Mouse (Mus musculus): ENCODE results near the gene Gse1. TPM values are rescaled to one million over a fixed set of nuclear protein-coding genes. Genes with fewer than 3 reads are reported as not detected.

Gene Gse1
- total RNA-seq, 1 experiment: 21.4 TPM

- in situ Hi-C loops (cut with MboI; ENCODE audit: low sequenced_read_pairs in 2 of 2, unreplicated experiment in 2 of 2): no loop called here
- no peak overlapping the region for H3K4me3 ChIP-seq (ENCODE audit: insufficient read depth in 1 of 2, low read depth in 1 of 2, low read length in 2 of 2, poor library complexity in 1 of 2, severe bottlenecking in 1 of 2)
- H3K27ac ChIP-seq (ENCODE audit: insufficient read depth, low read depth, low read length, poor library complexity, severe bottlenecking): no peak overlapping the region
- no peaks in the 10 kb centered on the region for H3K9me3 ChIP-seq (ENCODE audit: control insufficient read depth, insufficient read depth, low read depth, low read length)
- no peak for DNase-seq (ENCODE audit: low read depth, low spot score)
- H3K9ac ChIP-seq (ENCODE audit: insufficient read depth, low read depth, low read length, poor library complexity, severe bottlenecking): no peak overlapping the region
- peaks cover 2 to 5% of the 10 kb centered on the region in 2 experiments; a peak in 1 of 4 replicates for H3K4me1 ChIP-seq (ENCODE audit: control insufficient read depth in 2 of 2, insufficient read depth in 2 of 2, low read length in 2 of 2, poor library complexity in 1 of 2)
- no peak for TF ChIP-seq HCFC1 (IDR thresholded peaks at IDR 0.05; ENCODE audit: borderline replicate concordance, insufficient read depth, low read length)
- H3K36me3 ChIP-seq (ENCODE audit: control insufficient read depth, insufficient read depth, low read length, poor library complexity, severe bottlenecking): no peaks in the 10 kb centered on the region
These were observed 19.4 kb downstream of the Gse1 start for GRCm38 (mm10) chr8:120247618-120248017.

- H3K9me3 ChIP-seq (ENCODE audit: control insufficient read depth, insufficient read depth, low read depth, low read length): no peaks in the 10 kb centered on the region
- no peak for DNase-seq (ENCODE audit: low read depth, low spot score)
- TF ChIP-seq HCFC1 (IDR thresholded peaks at IDR 0.05; ENCODE audit: borderline replicate concordance, insufficient read depth, low read length) (no peak), ZNF384 (IDR thresholded peaks at IDR 0.05; ENCODE audit: low read depth, low read length) (peak; percentile 53; the same call in 1 of the 2 replicates)
- no peaks in the 10 kb centered on the region for H3K36me3 ChIP-seq (ENCODE audit: control insufficient read depth, insufficient read depth, low read length, poor library complexity, severe bottlenecking)
- in situ Hi-C loops (cut with MboI; ENCODE audit: low sequenced_read_pairs in 2 of 2, unreplicated experiment in 2 of 2): no loop called here
- H3K9ac ChIP-seq (ENCODE audit: insufficient read depth, low read depth, low read length, poor library complexity, severe bottlenecking): no peak overlapping the region
- no peak overlapping the region for H3K27ac ChIP-seq (ENCODE audit: insufficient read depth, low read depth, low read length, poor library complexity, severe bottlenecking)
- peaks cover 2 to 5% of the 10 kb centered on the region in 2 experiments; a peak in 1 of 4 replicates for H3K4me1 ChIP-seq (ENCODE audit: control insufficient read depth in 2 of 2, insufficient read depth in 2 of 2, low read length in 2 of 2, poor library complexity in 1 of 2)
- H3K4me3 ChIP-seq (ENCODE audit: insufficient read depth in 1 of 2, low read depth in 1 of 2, low read length in 2 of 2, poor library complexity in 1 of 2, severe bottlenecking in 1 of 2): no peak overlapping the region
These were observed 19.8 kb downstream of the Gse1 start for GRCm38 (mm10) chr8:120248031-120248430.

DNA sequence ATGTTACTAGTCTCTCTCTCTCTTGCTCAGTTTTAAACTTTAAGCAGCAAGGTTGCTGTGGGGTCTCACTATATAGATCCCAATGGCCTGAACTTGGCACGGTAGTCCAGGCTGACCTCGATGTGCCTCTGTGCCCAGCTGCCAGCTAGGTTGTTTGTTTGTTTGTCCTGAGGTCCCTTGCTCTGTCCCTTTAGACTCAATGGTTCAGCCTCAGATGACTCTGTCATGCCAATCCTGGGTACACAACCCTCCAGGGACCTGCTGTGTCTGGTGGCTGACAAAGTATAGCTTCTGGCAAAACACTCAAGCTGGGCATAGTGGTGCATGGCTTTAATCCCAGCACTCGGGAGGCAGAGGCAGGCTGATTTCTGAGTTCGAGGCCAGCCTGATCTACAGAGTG is 20.2 kb downstream of the Gse1 start:
- Histone ChIP-seq H3K9ac (ENCODE audit: insufficient read depth, low read depth, low read length, poor library complexity, severe bottlenecking) (no peak overlapping the region), H3K4me1 (ENCODE audit: control insufficient read depth in 2 of 2, insufficient read depth in 2 of 2, low read length in 2 of 2, poor library complexity in 1 of 2) (peaks cover 2 to 5% of the 10 kb centered on the region in 2 experiments; a peak in 1 of 4 replicates), H3K36me3 (ENCODE audit: control insufficient read depth, insufficient read depth, low read length, poor library complexity, severe bottlenecking) (no peaks in the 10 kb centered on the region), H3K9me3 (ENCODE audit: control insufficient read depth, insufficient read depth, low read depth, low read length) (no peaks in the 10 kb centered on the region), H3K27ac (ENCODE audit: insufficient read depth, low read depth, low read length, poor library complexity, severe bottlenecking) (no peak overlapping the region), H3K4me3 (ENCODE audit: insufficient read depth in 1 of 2, low read depth in 1 of 2, low read length in 2 of 2, poor library complexity in 1 of 2, severe bottlenecking in 1 of 2) (no peak overlapping the region)
- no peak for DNase-seq (ENCODE audit: low read depth, low spot score)
- in situ Hi-C loops (cut with MboI; ENCODE audit: low sequenced_read_pairs in 2 of 2, unreplicated experiment in 2 of 2): no loop called here
- no peak for TF ChIP-seq MAFK (IDR thresholded peaks at IDR 0.05; ENCODE audit: insufficient read depth, low read depth, low read length)
- TF ChIP-seq HCFC1 (IDR thresholded peaks at IDR 0.05; ENCODE audit: borderline replicate concordance, insufficient read depth, low read length): no peak
- TF ChIP-seq CHD2 (IDR thresholded peaks at IDR 0.05; ENCODE audit: low read depth, low read length): no peak
- TF ChIP-seq ZC3H11A (IDR thresholded peaks at IDR 0.05; ENCODE audit: borderline replicate concordance, low read depth, low read length): no peak
- TF ChIP-seq ZNF384 (IDR thresholded peaks at IDR 0.05; ENCODE audit: low read depth, low read length): no peak

GRCm38 (mm10) chr8:120249800-120250336 is 21.6 kb downstream of the Gse1 start:
- TF ChIP-seq MAFK (IDR thresholded peaks at IDR 0.05; ENCODE audit: insufficient read depth, low read depth, low read length) (no peak), CHD2 (IDR thresholded peaks at IDR 0.05; ENCODE audit: low read depth, low read length) (no peak), HCFC1 (IDR thresholded peaks at IDR 0.05; ENCODE audit: borderline replicate concordance, insufficient read depth, low read length) (no peak), ZC3H11A (IDR thresholded peaks at IDR 0.05; ENCODE audit: borderline replicate concordance, low read depth, low read length) (no peak), ZNF384 (IDR thresholded peaks at IDR 0.05; ENCODE audit: low read depth, low read length) (no peak)
- DNase-seq (ENCODE audit: low read depth, low spot score): no peak
- Histone ChIP-seq H3K9ac (ENCODE audit: insufficient read depth, low read depth, low read length, poor library complexity, severe bottlenecking) (no peak overlapping the region), H3K36me3 (ENCODE audit: control insufficient read depth, insufficient read depth, low read length, poor library complexity, severe bottlenecking) (no peaks in the 10 kb centered on the region), H3K4me1 (ENCODE audit: control insufficient read depth in 2 of 2, insufficient read depth in 2 of 2, low read length in 2 of 2, poor library complexity in 1 of 2) (peaks cover 2 to 5% of the 10 kb centered on the region in 2 experiments; a peak in 1 of 4 replicates), H3K9me3 (ENCODE audit: control insufficient read depth, insufficient read depth, low read depth, low read length) (no peaks in the 10 kb centered on the region), H3K4me3 (ENCODE audit: insufficient read depth in 1 of 2, low read depth in 1 of 2, low read length in 2 of 2, poor library complexity in 1 of 2, severe bottlenecking in 1 of 2) (no peak overlapping the region), H3K27ac (ENCODE audit: insufficient read depth, low read depth, low read length, poor library complexity, severe bottlenecking) (no peak overlapping the region)
- in situ Hi-C loops (cut with MboI; ENCODE audit: low sequenced_read_pairs in 2 of 2, unreplicated experiment in 2 of 2): no loop called here

- Histone ChIP-seq H3K36me3 (ENCODE audit: control insufficient read depth, insufficient read depth, low read length, poor library complexity, severe bottlenecking) (no peaks in the 10 kb centered on the region), H3K4me1 (ENCODE audit: control insufficient read depth in 2 of 2, insufficient read depth in 2 of 2, low read length in 2 of 2, poor library complexity in 1 of 2) (peaks cover 5 to 8% of the 10 kb centered on the region in 2 experiments; a peak in 1 of 4 replicates), H3K9ac (ENCODE audit: insufficient read depth, low read depth, low read length, poor library complexity, severe bottlenecking) (no peak overlapping the region), H3K4me3 (ENCODE audit: insufficient read depth in 1 of 2, low read depth in 1 of 2, low read length in 2 of 2, poor library complexity in 1 of 2, severe bottlenecking in 1 of 2) (no peak overlapping the region), H3K9me3 (ENCODE audit: control insufficient read depth, insufficient read depth, low read depth, low read length) (no peaks in the 10 kb centered on the region), H3K27ac (ENCODE audit: insufficient read depth, low read depth, low read length, poor library complexity, severe bottlenecking) (no peak overlapping the region)
- in situ Hi-C loops (cut with MboI; ENCODE audit: low sequenced_read_pairs in 2 of 2, unreplicated experiment in 2 of 2): no loop called here
- no peak for DNase-seq (ENCODE audit: low read depth, low spot score)
- TF ChIP-seq ZNF384 (IDR thresholded peaks at IDR 0.05; ENCODE audit: low read depth, low read length): no peak
- no peak for TF ChIP-seq ZC3H11A (IDR thresholded peaks at IDR 0.05; ENCODE audit: borderline replicate concordance, low read depth, low read length)
- no peak for TF ChIP-seq HCFC1 (IDR thresholded peaks at IDR 0.05; ENCODE audit: borderline replicate concordance, insufficient read depth, low read length)
- no peak for TF ChIP-seq MAFK (IDR thresholded peaks at IDR 0.05; ENCODE audit: insufficient read depth, low read depth, low read length)
- TF ChIP-seq CHD2 (IDR thresholded peaks at IDR 0.05; ENCODE audit: low read depth, low read length): no peak
These were observed 22.6 kb downstream of the Gse1 start for GRCm38 (mm10) chr8:120250750-120251410.
